Mouse (Mus musculus) embryo, embryonic 11.5 days (tissue): ENCODE data around the gene Isyna1.

ENCODE experiments used
- DNase-seq: peaks from one replicate; pipeline ENCODE4 v3.0.0-alpha.2; 2012; ENCODE audit warnings: low read depth, low spot score

The Isyna1 gene

DNA sequence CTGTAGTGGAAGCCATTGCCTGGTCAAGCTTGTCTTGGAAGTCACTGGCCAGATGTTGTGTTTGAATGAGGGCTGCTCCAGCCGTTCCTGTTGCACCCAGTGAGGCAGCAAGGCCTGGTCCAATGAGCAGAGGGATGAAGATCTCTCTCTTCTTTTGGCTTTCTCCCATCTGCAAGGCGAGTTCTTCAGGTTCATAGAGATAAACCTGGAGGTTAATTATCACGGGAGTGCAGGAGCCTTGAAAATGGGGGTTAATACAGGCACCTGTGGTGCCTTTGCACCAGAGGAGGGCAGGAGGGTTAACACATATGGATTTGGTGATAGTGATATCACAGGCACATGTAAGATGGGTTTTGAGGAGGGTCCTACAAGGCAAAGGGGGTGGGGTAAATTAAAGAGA, 28.0 kb downstream of the Isyna1 start:
- DNase-seq, result no peak

DNA sequence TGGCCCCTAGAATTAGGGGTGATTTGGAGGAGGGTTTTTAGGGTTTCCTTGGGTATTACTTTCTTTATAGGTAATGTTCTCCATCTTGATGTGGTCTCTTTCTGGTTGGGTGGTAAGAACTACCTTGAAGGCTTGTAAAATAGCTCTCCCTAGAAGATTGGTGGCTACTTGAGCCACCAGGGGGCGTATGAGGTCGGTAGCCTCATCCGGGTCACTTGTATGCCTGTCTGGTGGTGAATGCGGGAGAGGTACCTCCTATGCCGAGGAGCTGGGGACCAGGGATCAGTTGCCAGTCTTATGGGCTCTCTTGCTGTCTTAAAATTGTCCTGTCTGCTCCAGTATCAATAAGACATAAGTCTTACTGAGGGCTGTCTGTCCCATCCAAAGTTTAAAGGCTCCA, 30.9 kb downstream of the Isyna1 start:
- no peak for DNase-seq

DNA sequence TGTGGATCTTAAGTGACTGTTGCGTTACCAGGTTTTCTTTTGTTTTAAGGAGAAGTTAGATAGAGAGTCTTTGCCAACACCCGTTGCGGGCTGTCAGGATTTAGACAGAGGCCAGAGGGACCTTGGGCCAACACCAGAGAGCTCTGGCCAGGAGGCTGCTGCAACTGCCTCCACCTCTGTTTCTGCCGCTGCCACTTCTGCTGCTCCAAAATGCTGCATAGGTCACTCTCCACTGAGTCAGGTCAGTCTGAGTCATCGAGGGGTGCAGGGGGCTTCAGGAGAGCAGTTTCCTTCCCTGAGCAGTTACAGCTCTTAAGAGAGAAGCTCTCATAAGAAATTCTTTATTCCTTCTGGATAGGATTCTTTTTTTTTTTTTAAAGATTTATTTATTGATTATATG, 32.9 kb downstream of the Isyna1 start:
- no peak for DNase-seq

DNA sequence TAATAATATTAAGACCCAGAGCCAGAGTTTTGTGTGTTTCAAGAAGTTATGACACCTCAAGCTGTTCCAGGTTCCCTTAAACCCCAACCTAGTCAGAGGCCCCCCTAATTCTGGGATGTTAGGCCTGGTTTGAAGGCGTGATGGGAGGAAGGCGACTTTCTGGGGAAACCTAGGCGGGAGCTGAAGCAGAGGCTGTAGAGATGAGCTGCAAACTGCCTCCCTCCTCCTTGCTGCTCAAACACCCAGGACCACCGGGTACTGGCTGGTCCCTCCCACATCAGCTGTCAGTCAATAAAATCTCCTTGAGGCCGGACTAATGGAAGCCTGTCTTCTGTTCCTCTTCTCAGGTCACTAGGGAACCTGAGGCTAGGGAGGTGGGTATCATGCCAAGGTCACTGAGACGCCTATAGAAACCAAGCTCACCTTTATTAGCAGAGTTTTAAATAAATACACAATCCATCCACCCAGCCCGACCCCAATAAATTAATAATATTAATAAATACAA, 34.9 kb downstream of the Isyna1 start:
- no peak for DNase-seq

DNA sequence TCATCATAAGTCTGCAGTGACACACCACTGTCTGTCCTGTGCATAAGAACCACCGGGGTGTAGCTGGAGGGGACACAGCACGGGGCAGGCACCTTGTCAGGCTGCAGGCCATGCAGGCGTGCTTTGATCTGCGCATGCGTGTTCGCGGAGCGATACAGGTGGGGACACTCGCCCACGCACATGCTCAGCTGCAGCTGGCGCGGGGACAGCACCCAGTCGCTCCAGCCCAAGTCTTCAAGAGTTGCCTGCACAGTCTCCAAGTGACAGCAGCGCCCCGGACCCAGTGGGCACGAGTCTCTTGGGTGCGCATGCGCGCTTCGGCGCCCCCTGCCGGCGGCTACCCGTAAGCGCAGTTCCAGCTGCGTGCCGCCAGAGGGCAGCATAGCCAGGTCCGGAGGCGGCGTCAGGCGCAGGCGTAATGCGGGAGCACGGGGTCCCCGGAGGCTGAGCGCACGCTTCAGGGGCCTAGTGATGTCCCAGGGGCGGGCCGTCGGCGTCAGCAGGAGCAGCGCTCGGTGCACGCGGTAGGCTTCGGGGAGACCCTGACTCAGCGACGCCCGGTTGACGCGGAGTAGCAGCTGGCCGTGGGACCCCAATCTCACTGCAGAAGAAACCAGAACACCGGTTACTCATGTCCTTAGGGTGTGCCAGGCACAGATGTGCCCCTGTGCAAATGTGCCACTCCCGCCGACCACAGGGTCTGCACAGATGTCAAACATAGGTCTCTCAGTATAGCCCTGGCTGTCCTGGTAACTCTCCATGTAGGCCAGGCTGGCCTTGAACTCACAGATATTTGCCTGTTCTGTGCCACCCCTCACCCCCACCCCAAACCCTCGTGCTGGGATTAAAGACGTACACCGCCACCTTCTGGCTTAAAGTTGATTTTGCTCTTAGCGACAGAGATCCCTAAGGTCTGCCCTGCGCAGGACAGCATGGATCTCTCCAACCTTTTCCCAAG, 35.7 kb downstream of the Isyna1 start:
- peak; percentile 85 for DNase-seq

DNA sequence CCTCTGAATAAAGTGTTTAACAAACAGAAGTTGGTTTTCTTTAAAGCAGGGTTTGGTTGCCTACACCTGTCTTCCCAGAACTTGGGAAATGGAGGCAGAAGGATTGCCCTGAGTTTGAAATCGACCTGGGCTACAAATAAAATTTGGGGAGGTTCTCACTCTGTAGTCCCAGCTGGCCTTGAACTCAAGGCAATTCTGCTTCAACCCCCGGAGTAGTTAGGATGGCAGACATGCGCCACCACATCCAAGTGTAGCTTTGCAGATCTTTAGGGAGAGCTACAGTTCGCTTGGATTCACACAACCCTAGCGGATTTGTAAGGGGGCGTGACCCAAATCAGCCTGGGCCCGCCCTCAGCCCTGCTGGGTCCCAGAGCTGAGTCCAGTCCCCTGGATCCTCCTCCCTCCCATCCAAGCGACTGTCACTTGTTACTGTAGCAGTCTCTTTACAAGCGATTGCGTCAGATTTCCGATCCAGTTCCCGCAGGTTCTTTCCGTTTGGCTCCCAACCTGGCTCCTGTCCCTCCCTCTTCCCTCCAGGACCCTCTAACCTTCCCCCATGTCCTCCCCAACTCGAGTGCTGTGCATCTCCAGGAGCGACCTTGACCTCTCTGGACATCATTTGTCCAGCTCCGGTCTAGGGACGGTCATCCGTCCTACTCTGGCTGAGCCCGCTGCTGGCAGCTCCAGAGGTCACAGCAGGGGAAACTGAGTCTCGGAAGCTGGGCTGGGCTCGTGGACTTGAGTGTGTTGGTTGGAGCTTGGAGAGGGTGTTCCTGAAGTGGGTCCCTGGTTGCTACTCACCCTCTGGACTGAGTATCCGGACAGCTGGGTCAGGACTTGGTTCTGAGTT, 36.6 kb downstream of the Isyna1 start:
- no peak for DNase-seq

DNA sequence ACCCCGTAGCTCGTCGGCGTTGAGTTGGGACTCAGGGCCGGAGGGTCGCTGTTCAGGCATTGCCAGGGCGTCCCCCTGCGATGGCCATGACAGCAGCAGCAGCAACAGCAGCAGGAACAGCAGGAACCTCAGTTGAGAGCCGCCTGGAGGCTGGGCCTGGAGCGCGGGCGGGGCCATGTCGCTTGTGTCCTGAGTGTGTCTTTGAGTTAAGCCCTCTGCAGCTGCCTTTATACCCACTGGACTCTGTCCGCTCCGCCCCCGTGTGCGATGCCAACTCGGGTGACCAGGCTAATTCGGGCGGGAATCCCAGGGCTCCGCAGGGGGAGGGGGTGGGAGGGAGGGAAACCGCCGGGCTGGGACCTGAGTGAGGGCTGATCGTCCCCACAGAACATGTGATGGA, 37.3 kb downstream of the Isyna1 start:
- no peak for DNase-seq

DNA sequence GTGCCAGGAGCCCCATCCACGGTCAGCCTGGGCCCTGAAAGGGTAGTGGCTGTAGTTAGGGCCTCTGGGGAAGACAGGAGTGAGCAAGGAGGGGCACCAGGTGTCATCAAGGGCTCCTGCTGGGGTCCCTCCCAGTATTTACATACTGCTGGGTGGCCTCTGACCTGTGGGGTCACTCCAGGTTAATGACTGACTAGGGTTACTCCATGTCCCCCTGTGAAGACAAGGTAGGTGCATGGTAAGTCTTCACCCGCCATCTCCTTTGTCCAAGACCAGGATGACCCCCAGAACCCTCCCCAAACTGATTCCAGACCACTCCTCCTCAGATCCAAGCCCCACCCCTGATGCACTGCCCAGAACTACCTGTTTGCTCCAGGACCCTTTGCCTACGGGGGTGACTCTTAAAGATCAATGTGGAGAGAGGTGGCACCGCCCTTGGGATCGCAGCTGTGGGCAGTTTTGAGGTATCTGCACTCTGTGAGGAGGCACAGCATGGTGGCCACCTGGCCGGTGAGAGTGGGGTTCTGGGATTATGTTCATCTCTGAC, 38.2 kb downstream of the Isyna1 start, which contains the start of gene Gdf15:
TSS of gene Gdf15 (minus strand) at position 111 of the 547 bp plus-strand sequence.
- DNase-seq, result no peak

DNA sequence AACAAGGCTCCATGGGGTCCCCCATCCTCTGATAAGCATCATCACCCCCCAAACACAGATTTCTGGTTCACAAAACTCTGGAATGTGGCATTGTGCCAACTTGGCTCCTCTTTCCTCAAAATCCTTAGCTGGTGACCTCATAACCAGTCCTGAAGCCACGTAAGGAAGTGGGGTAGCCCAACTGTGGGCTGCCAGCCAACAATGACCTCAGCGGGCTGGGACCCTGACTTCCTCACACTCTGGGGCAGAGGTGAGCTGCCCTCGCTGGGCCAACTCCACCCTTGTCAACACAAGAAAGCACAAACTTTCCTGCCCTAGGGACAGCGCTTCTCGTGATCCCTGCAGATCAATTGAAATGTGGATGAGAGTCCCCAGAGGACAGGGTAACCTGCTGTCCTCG, 39.9 kb downstream of the Isyna1 start:
- no peak for DNase-seq

DNA sequence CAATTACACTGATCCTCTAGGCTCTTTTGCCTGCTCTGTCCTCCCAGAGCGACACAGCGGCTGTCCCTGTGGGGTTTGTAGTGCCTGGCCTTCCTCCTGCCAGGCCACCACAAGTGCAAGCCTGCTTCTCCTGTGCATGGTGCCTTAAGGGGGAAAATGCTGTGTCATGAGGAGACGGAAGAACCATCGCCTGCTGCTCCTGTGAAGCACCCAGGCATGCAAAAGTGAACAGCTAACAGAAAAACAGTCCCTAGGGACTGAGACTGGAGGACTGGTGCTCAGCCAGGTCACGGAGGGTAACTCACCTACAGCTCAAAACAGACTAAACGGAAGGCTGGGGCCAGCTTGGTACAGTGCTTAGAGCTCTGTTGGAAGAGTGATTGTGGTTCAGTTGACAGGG, 41.4 kb downstream of the Isyna1 start:
- no peak for DNase-seq

DNA sequence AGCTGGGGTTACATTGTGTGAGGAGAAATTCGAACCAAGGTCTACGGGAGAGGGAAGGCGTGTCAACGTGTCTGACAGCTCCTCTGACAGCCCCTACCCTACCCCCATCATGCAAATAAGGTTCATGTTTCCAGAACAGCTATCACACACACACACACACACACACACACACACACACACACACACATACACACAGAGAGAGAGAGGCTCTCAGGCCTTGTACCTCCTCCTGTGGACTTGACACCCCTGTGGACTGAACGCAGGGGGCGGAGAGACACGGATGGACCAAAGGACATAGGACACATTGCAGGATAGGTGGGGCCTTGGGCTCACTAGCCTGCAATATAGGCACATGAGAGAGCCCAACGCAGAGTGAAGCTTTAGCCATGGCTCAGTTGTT, 42.7 kb downstream of the Isyna1 start:
- DNase-seq, result no peak

DNA sequence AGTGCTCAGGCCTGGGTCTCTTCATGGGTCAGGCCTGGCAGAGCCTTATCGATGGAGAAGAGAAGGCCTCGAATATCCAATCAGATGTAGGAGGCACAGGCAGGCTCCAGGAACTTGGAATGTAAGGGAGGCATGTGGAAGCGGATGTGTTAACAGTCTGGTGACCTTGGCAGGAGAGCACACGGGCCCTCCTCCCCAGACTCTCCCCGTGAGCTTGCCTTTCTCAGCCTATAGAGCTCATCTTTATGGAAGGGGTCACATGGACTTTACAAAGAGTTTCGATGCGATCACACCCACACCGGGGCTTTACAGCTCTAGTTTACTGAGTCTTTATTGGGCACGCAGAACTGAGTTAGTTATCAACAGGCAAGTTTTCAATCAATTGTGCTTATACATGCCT, 44.6 kb downstream of the Isyna1 start:
- no peak for DNase-seq

DNA sequence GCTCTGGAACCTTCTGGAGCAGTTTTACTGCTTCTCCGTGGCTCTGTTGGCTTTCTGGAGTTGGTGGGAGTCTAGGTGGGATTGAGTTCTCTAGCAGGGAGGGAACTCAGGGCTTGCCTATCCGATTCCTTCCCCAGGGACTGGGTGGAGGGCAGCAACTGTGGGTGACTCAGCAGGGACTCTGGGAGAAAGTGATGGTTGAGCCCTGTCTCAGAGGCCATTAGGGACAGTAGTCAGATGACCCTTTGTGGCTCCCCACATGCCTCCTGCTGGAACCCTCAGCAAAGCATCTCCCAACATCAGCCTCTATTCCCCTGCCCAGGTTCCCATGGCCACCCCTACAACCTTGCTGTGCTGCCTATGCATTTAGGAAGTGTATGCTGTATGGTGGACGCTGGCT, 48.8 kb downstream of the Isyna1 start:
- no peak for DNase-seq

DNA sequence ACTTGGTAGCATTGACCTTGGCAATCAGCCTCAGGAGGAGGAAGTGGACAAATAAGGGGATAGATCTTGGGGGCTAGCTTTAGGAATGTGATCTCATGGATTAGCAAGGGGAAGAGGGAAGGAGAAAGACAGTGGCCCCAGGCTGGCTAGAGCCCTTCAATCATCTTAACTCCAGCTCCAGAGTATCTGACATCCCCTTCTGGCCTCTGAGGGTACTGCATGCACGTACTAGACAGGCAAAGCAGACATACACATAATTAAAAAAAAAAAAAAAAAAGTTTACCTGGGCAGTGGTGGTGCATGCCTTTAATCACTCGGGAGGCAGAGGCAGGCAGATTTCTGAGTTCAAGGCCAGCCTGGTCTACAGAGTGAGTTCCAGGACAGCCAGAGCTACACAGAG, 49.9 kb downstream of the Isyna1 start:
- DNase-seq, result no peak

DNA sequence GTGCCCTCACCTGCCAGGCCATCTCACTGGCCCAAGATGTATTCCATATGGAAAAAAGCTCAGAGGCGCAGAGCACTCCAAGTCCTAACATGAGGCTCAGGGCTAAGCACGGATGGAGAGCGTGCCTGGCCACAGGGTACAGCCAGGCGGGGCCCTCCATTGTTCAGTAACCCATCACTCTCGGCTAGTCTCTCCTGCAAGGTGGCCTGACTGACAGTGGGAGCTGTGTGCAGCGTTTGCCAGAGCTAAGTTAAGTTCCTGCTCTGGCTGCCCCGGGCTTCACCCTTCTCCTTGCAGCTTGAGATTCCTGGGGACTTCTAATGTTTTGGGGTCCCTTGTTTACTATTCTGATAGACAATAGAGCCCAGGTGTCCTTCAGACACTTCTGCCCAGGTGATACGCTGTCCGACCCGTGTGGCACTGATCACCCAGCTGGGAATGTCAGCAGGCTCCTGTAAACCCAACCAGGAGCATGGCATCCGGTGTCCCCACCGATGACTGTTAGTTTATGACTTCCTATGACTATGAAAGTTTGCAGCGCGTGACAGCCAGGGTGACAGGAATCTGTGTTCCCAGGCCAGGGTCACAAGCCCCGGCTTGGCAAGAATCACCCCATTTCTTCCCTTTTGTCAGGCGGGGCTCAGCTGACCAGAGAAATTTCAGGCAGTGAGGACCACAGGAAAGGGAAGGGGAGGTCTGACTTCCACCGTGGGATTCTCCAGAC, 51.5 kb downstream of the Isyna1 start:
- DNase-seq, result no peak

DNA sequence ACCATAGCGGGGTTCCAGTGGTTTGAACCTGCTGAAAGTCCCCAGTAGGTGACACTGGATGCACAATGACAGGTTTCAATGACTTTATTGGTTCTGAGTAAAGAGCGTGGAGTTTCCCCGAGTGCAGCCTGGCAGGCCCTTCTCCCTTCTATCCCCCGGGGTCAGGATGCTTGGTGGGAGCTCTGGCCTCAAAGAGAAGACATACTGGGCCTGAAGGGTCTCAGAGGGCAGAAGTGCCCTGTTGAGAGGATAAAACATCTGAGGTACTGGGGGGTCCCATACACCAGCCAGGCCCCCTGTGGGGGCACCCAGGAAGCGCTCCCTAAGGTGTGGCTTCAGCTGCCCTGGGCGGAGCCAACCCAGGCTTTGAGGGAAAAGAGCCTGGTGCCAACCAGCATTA, 52.2 kb downstream of the Isyna1 start:
- no peak for DNase-seq

DNA sequence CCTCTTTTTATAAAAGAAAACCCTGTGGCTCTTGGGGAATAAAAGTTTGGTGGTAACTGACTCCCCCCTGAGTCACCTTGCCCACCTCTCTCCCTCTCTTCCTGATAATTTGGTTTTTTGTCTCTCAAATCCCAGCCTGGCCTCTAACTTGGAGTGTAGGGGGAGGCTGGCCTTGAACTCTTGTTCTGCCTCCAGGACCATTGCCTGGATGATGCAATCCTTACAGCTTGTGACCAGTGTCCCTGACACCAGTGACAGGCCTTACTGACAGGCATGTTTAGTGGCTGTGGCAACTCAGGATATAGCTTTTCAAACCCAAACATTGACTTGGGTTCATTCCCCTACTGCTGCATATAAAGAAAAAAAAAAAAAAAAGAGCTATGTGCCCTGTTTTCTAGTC, 52.6 kb downstream of the Isyna1 start:
- DNase-seq, result no peak
